Mouse (Mus musculus) forebrain, embryonic 14.5 days (tissue): ENCODE data around the gene Lypd3. TPM values are rescaled to one million over a fixed set of nuclear protein-coding genes. Genes with fewer than 3 reads are reported as not detected.
"Not testable (repeated sequence)": the region's sequence is repeated elsewhere in the genome, so short reads cannot be mapped to it uniquely, and the experiment has no call there.

Experiments
- ATAC-seq: fragments of 200-750 bp; cut with Nextera tagmentation; 2 replicates; pipeline ENCODE4 v1.8.0; 2017; ENCODE audit warnings: mild to moderate bottlenecking, moderate library complexity
- DNase-seq: peaks from one replicate; pipeline ENCODE4 v3.0.0-alpha.2; 2015; ENCODE audit warnings: low spot score
- H3K27ac ChIP-seq: fragments of 300-500 bp; sonication (generic); 2 replicates; pipeline ENCODE4 v1.5.1; 2014; ENCODE audit warnings: low read depth, mild to moderate bottlenecking, control low read depth, low read length, moderate library complexity
- H3K27me3 ChIP-seq: fragments of 300-500 bp; sonication (generic); replicated peaks from 2 replicates; pipeline ENCODE4 v1.6.1; 2014; ENCODE audit warnings: low read length, control low read depth, mixed read lengths; ENCODE audit not compliant: control insufficient read depth, insufficient read depth
- H3K36me3 ChIP-seq: fragments of 300-500 bp; sonication (generic); 2 replicates; pipeline ENCODE4 v1.6.1; 2014; ENCODE audit warnings: low read length, control low read depth; ENCODE audit not compliant: control insufficient read depth, insufficient read depth
- H3K4me1 ChIP-seq: fragments of 300-500 bp; sonication (generic); 2 replicates; pipeline ENCODE4 v1.6.1; 2014; ENCODE audit warnings: antibody characterized with exemption, low read length, control low read depth; ENCODE audit not compliant: control insufficient read depth, insufficient read depth
- H3K4me2 ChIP-seq: fragments of 300-500 bp; sonication (generic); 2 replicates; pipeline ENCODE4 v1.6.1; 2014; ENCODE audit warnings: mild to moderate bottlenecking, control low read depth, low read length
- H3K4me3 ChIP-seq: fragments of 300-500 bp; sonication (generic); 2 replicates; pipeline ENCODE4 v1.5.1; 2014; ENCODE audit warnings: low read depth, low read length, control low read depth
- H3K9ac ChIP-seq: fragments of 300-500 bp; sonication (generic); 2 replicates; pipeline ENCODE4 v1.6.1; 2014; ENCODE audit warnings: mild to moderate bottlenecking, low read length, control low read depth, moderate library complexity
- H3K9me3 ChIP-seq: fragments of 300-500 bp; sonication (generic); replicated peaks from 2 replicates; pipeline ENCODE4 v1.6.1; 2016; ENCODE audit warnings: low read length, control low read depth, mixed read lengths; ENCODE audit not compliant: control insufficient read depth
- WGBS: fragments of 180-500 bp; shearing (Covaris S2); extraction: QIAGEN DNeasy Blood & Tissue Kit; methylation state at CpG from one replicate; pipeline ENCODE4 v1.1.7; 2014; 5-methylcytosine and 5-hydroxymethylcytosine counted together
- polyA plus RNA-seq: library from polyadenylated mRNA; unstranded; fragments of >200 nt; fragmentation: Nextera tagmentation; extraction: Ambion mirVana; gene quantifications from 2 replicates; pipeline ENCODE4 v1.2.1, GENCODE M21; 2014

Lypd3 gene
- polyA plus RNA-seq, 1 experiment from 2014 or later: 0.20 TPM

- H3K36me3 ChIP-seq: no peaks in the 10 kb centered on the region
- H3K4me2 ChIP-seq: no peak overlapping the region
- no peak overlapping the region for H3K9ac ChIP-seq
- no peaks in the 10 kb centered on the region for H3K9me3 ChIP-seq
- H3K27ac ChIP-seq: no peak overlapping the region
- no peak for ATAC-seq
- DNase-seq: no peak
- H3K4me3 ChIP-seq: no peak overlapping the region
- 28% methylated on average over 8 of the region's 8 CpGs for WGBS
- H3K4me1 ChIP-seq: no peaks in the 10 kb centered on the region
- no peaks in the 10 kb centered on the region for H3K27me3 ChIP-seq
Observed at GRCm38 (mm10) chr7:24664301-24664700, 28.0 kb downstream of the Lypd3 start.

- Histone ChIP-seq H3K36me3 (no peaks in the 10 kb centered on the region), H3K4me3 (no peak overlapping the region), H3K27ac (no peak overlapping the region), H3K27me3 (no peaks in the 10 kb centered on the region), H3K9ac (no peak overlapping the region), H3K4me2 (no peak overlapping the region), H3K4me1 (no peaks in the 10 kb centered on the region), H3K9me3 (no peaks in the 10 kb centered on the region)
- no peak for ATAC-seq
- WGBS: 82% methylated on average over 9 of the region's 9 CpGs
- no peak for DNase-seq
Observed at GRCm38 (mm10) chr7:24664959-24665358, 28.6 kb downstream of the Lypd3 start.

GRCm38 (mm10) chr7:24671944-24672439 lies 35.6 kb downstream of the Lypd3 start:
- no peak overlapping the region for H3K27ac ChIP-seq
- H3K4me2 ChIP-seq: no peak overlapping the region
- H3K9me3 ChIP-seq: no peaks in the 10 kb centered on the region
- H3K36me3 ChIP-seq: no peaks in the 10 kb centered on the region
- WGBS: 94% methylated on average over 23 of the region's 23 CpGs
- no peaks in the 10 kb centered on the region for H3K27me3 ChIP-seq
- H3K4me1 ChIP-seq: no peaks in the 10 kb centered on the region
- H3K4me3 ChIP-seq: no peak overlapping the region
- no peak for DNase-seq
- no peak overlapping the region for H3K9ac ChIP-seq
- no peak for ATAC-seq

- DNase-seq: no peak
Observed at GRCm38 (mm10) chr7:24676575-24676974, 40.2 kb downstream of the Lypd3 start, which contains the start of gene Tex101. TSS of gene Tex101 (minus strand) at chr7:24676675.

GRCm38 (mm10) chr7:24684121-24684520 lies 47.8 kb downstream of the Lypd3 start:
- H3K9me3 ChIP-seq, H3K27me3 ChIP-seq, H3K36me3 ChIP-seq, H3K9ac ChIP-seq, H3K4me1 ChIP-seq, ATAC-seq, H3K4me2 ChIP-seq, H3K27ac ChIP-seq, H3K4me3 ChIP-seq, DNase-seq: not testable (repeated sequence)
- 84% methylated on average over 7 of the region's 7 CpGs for WGBS

More at GRCm38 (mm10) chr7:24676575-24676974, 40.2 kb downstream of the Lypd3 start, which contains the start of gene Tex101:
- Histone ChIP-seq H3K9ac (no peak within 1 kb of the TSS), H3K36me3 (no peaks in the 10 kb centered on the region), H3K4me3 (no peak within 1 kb of the TSS), H3K9me3 (no peaks in the 10 kb centered on the region), H3K27me3 (no peaks in the 10 kb centered on the region), H3K27ac (no peak within 1 kb of the TSS), H3K4me1 (no peaks in the 10 kb centered on the region), H3K4me2 (no peak within 1 kb of the TSS)
- 94% methylated on average over 9 of the region's 9 CpGs for WGBS
- no peak for ATAC-seq

- not testable (repeated sequence) for H3K4me2 ChIP-seq, H3K9ac ChIP-seq, DNase-seq, H3K36me3 ChIP-seq, H3K27ac ChIP-seq, H3K27me3 ChIP-seq, H3K4me1 ChIP-seq, H3K9me3 ChIP-seq, ATAC-seq, H3K4me3 ChIP-seq
- 93% methylated on average over 10 of the region's 10 CpGs for WGBS
Observed at GRCm38 (mm10) chr7:24687519-24687918, 51.2 kb downstream of the Lypd3 start.

Other genes with a start within 250 kb of the Lypd3 start
- 23.4 and 26.1 TPM in 2 replicates for gene Smg9, start 236.9 kb upstream of the Lypd3 start, polyA plus RNA-seq
- gene Irgc1, start 184.3 kb upstream of the Lypd3 start, polyA plus RNA-seq: not detected in 2 replicates
- 1.4 and 2.0 TPM in 2 replicates for gene Plaur, start 174.1 kb upstream of the Lypd3 start, polyA plus RNA-seq
- gene Cadm4, start 154.5 kb upstream of the Lypd3 start, polyA plus RNA-seq: 26.3 and 29.0 TPM in 2 replicates
- gene Zfp428, start 129.5 kb upstream of the Lypd3 start, polyA plus RNA-seq: 178 and 205 TPM in 2 replicates
- 0.20 and 0.45 TPM in 2 replicates for gene AC161166.1, start 124.1 kb upstream of the Lypd3 start, polyA plus RNA-seq
- 19.5 and 25.1 TPM in 2 replicates for gene Irgq, start 105.9 kb upstream of the Lypd3 start, polyA plus RNA-seq
- 0.28 TPM in 1 of 2 replicates, not detected in the other for gene Pinlyp, start 90.4 kb upstream of the Lypd3 start, polyA plus RNA-seq
- gene Xrcc1, start 90.3 kb upstream of the Lypd3 start, polyA plus RNA-seq: 65.1 and 66.6 TPM in 2 replicates
- gene Ethe1, start 49.0 kb upstream of the Lypd3 start, polyA plus RNA-seq: 22.6 and 23.2 TPM in 2 replicates
- gene Zfp575, start 48.9 kb upstream of the Lypd3 start, polyA plus RNA-seq: 3.3 and 6.6 TPM in 2 replicates
- gene Phldb3, start 25.8 kb upstream of the Lypd3 start, polyA plus RNA-seq: not detected in 2 replicates
- not detected in 2 replicates for gene Tex101, start 40.1 kb downstream of the Lypd3 start, polyA plus RNA-seq
- not detected in 2 replicates for gene BC049730, start 72.7 kb downstream of the Lypd3 start, polyA plus RNA-seq
- gene Gm4763, start 90.4 kb downstream of the Lypd3 start, polyA plus RNA-seq: not detected in 2 replicates
- 0.19 and 0.63 TPM in 2 replicates for gene Cd177, start 123.8 kb downstream of the Lypd3 start, polyA plus RNA-seq
- not detected in 2 replicates for gene Ceacam10, start 140.7 kb downstream of the Lypd3 start, polyA plus RNA-seq
- gene Gm9844, start 225.7 kb downstream of the Lypd3 start, polyA plus RNA-seq: 36.6 and 42.2 TPM in 2 replicates
- not detected in 2 replicates for gene Lypd4, start 233.4 kb downstream of the Lypd3 start, polyA plus RNA-seq
- gene Dmrtc2, start 233.5 kb downstream of the Lypd3 start, polyA plus RNA-seq: not detected in 2 replicates
- gene Rps19, start 247.8 kb downstream of the Lypd3 start, polyA plus RNA-seq: 1,541 and 2,138 TPM in 2 replicates